Comparison of ENCODE assay signal across 8 mouse cellular contexts in genomic region chrX:94048048-94048447, GRCm38 (mm10).
DNase-seq lines count a peak whose midpoint lies in the region; TF ChIP-seq lines count a peak whose summit lies in the region.

No protein-coding gene starts in this region.

- no peak for TF ChIP-seq POLR2A in lung, adult 2 months (IDR thresholded peaks at IDR 0.05; ENCODE audit: borderline replicate concordance, extremely low read depth, low read depth, low read length)

- WGBS in lung, adult 2 months, result 44% methylated on average over 5 of the region's 5 CpGs

- DNase-seq in adrenal gland, postnatal 14 days, result peak; percentile 27
- DNase-seq in adrenal gland, adult 8-10 months, result no peak
- DNase-seq in lung, adult 18-20 months, result peak; percentile 9 to 29
- no peak for DNase-seq in lung, adult 2 months
- DNase-seq in gastrocnemius, adult 8-10 months (ENCODE audit: low spot score in 2 of 2), result peak; percentile 34 to 48
- DNase-seq in left cerebral cortex, postnatal 25 days (ENCODE audit: low spot score in 2 of 2), result peak; percentile 9 to 58
- DNase-seq in spleen, postnatal 14 days (ENCODE audit: low spot score in 2 of 2), result no peak
- DNase-seq in ovary, adult 18-20 months (ENCODE audit: low spot score), result no peak

- intact Hi-C loops in left cerebral cortex, postnatal 25 days (cut with DNase I), result no loop called here

- no peak for TF ChIP-seq CTCF in lung, adult 2 months (IDR thresholded peaks at IDR 0.05; ENCODE audit: insufficient read depth, low read length)

- no peak overlapping the region for H3K4me3 ChIP-seq in lung, adult 2 months (replicated peaks; ENCODE audit: extremely low read depth, low read depth, low read length)

- no peaks in the 10 kb centered on the region for H3K4me1 ChIP-seq in lung, adult 2 months (ENCODE audit: control insufficient read depth, insufficient read depth, low read length)

Comparison
In these comparisons a context has a peak if more than half of its experiments do, and no peak if none do; other contexts are left out.
1. DNase-seq: peak in adrenal gland, postnatal 14 days (single experiment), lung, adult 18-20 months (2 of 2), gastrocnemius, adult 8-10 months (2 of 2) and left cerebral cortex, postnatal 25 days (2 of 2); none in adrenal gland, adult 8-10 months (single experiment), lung, adult 2 months (single experiment), spleen, postnatal 14 days (0 of 2) and ovary, adult 18-20 months (single experiment).